Mouse (Mus musculus): ENCODE results near the gene Ttc17. TPM values are rescaled to one million over a fixed set of nuclear protein-coding genes. Genes with fewer than 3 reads are reported as not detected.

Gene Ttc17
- total RNA-seq, 2 experiments from 2014 or later = 16.9 to 20.9 TPM

- no peak for DNase-seq
These were observed 25.3 kb downstream of the Ttc17 start for GRCm38 (mm10) chr2:94381057-94381647.

GRCm38 (mm10) chr2:94378678-94379077, 27.8 kb downstream of the Ttc17 start:
- no peak for DNase-seq

- DNase-seq = peak; percentile 36
These were observed 35.4 kb downstream of the Ttc17 start for GRCm38 (mm10) chr2:94371093-94371492.

GRCm38 (mm10) chr2:94363821-94364220, 42.7 kb downstream of the Ttc17 start:
- no peak for DNase-seq

- DNase-seq = no peak
These were observed 46.0 kb downstream of the Ttc17 start for GRCm38 (mm10) chr2:94360398-94360973.

- no peak for DNase-seq
These were observed 58.3 kb downstream of the Ttc17 start for GRCm38 (mm10) chr2:94348165-94348591.

GRCm38 (mm10) chr2:94346746-94347145, 59.7 kb downstream of the Ttc17 start:
- no peak for DNase-seq

GRCm38 (mm10) chr2:94344624-94345023, 61.9 kb downstream of the Ttc17 start:
- DNase-seq = no peak

- no peak for DNase-seq
These were observed 62.9 kb downstream of the Ttc17 start for GRCm38 (mm10) chr2:94343290-94344285.

- no peak for DNase-seq
These were observed 65.7 kb downstream of the Ttc17 start for GRCm38 (mm10) chr2:94340769-94341168.

- DNase-seq = no peak
These were observed 67.0 kb downstream of the Ttc17 start for GRCm38 (mm10) chr2:94339495-94339894.

- no peak for DNase-seq
These were observed 70.2 kb downstream of the Ttc17 start for GRCm38 (mm10) chr2:94336336-94336735.

GRCm38 (mm10) chr2:94334742-94335046, 71.8 kb downstream of the Ttc17 start:
- DNase-seq = no peak

- DNase-seq = no peak
These were observed 72.4 kb downstream of the Ttc17 start for GRCm38 (mm10) chr2:94333841-94334741.

GRCm38 (mm10) chr2:94333086-94333485, 73.4 kb downstream of the Ttc17 start:
- no peak for DNase-seq

- no peak for DNase-seq
These were observed 77.2 kb downstream of the Ttc17 start for GRCm38 (mm10) chr2:94329336-94329735.

- no peak for DNase-seq
These were observed 78.7 kb downstream of the Ttc17 start for GRCm38 (mm10) chr2:94327836-94328235.

GRCm38 (mm10) chr2:94319780-94320179, 86.7 kb downstream of the Ttc17 start:
- DNase-seq = no peak

GRCm38 (mm10) chr2:94316526-94316925, 90.0 kb downstream of the Ttc17 start:
- no peak for DNase-seq

GRCm38 (mm10) chr2:94303984-94304383, 102.5 kb downstream of the Ttc17 start:
- DNase-seq = no peak

- DNase-seq = no peak
These were observed 104.1 kb downstream of the Ttc17 start for GRCm38 (mm10) chr2:94302393-94302792.

GRCm38 (mm10) chr2:94301749-94302148, 104.7 kb downstream of the Ttc17 start:
- DNase-seq = no peak

All from gastrocnemius, postnatal 10 days (tissue).